In the genomic region with DNA sequence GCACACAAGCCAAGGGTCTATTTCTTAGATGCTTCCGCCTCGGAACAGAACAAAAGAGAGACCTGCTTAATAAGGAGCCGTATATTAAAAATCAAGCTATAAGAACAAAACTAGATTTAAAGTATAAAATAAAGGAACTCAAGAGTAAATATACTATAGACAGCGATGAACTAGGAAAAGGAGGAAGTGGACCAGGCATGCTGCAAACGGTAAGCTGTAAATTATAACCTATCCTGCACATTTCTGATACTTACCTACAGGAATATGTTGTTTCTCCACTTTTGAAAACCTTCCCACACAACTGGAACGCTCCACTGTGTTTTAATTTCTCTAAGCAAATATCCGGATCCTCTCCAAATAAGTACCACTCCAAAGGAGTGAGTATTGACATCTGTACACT, we compare ENCODE assay signal across 24 mouse cellular contexts.
"Had no signal": no experiment of that assay in that cellular context is flagged by ENCODE, and none has a peak within 500 bp of the region (broad histone marks: within the 10 kb centered on the region; RNA-seq: fewer than 3 reads in every experiment).

No protein-coding gene starts in this region.

- H3K9ac ChIP-seq: heart, embryonic 12.5 days; hindbrain, embryonic 12.5 days; hindbrain, embryonic 14.5 days; intestine, embryonic 15.5 days; limb, embryonic 12.5 days had no signal

- H3K9me3 ChIP-seq: heart, embryonic 12.5 days; hindbrain, embryonic 10.5 days; hindbrain, embryonic 12.5 days; intestine, embryonic 15.5 days; limb, embryonic 10.5 days; limb, embryonic 12.5 days had no signal

- H3K27ac ChIP-seq: gastrocnemius, adult 2 months; hindbrain, embryonic 10.5 days; hindbrain, embryonic 12.5 days; hindbrain, embryonic 14.5 days; intestine, embryonic 15.5 days; layer of hippocampus, adult 2 months; left cerebral cortex, adult 2 months; limb, embryonic 10.5 days; limb, embryonic 12.5 days had no signal

- H3K27me3 ChIP-seq: heart, embryonic 12.5 days; hindbrain, embryonic 12.5 days; intestine, embryonic 15.5 days; limb, embryonic 12.5 days had no signal

- H3K4me2 ChIP-seq: heart, embryonic 12.5 days; hindbrain, embryonic 12.5 days; hindbrain, embryonic 14.5 days; intestine, embryonic 15.5 days; limb, embryonic 12.5 days had no signal

- H3K36me3 ChIP-seq: intestine, embryonic 15.5 days had no signal

- ATAC-seq: hindbrain, embryonic 16.5 days; inflammation-experienced regulatory T-cells, adult 6 months; intestine, embryonic 15.5 days; intestine, postnatal 0 days had no signal

- H3K4me3 ChIP-seq: gastrocnemius, adult 2 months; heart, embryonic 12.5 days; hindbrain, embryonic 10.5 days; hindbrain, embryonic 12.5 days; intestine, embryonic 15.5 days; layer of hippocampus, adult 2 months; left cerebral cortex, adult 2 months; limb, embryonic 10.5 days; limb, embryonic 12.5 days had no signal

- H3K4me1 ChIP-seq: hindbrain, embryonic 10.5 days; hindbrain, embryonic 12.5 days; intestine, embryonic 15.5 days; limb, embryonic 10.5 days; limb, embryonic 12.5 days had no signal

- DNase-seq: gastrocnemius, adult 2 months; gastrocnemius, postnatal 10 days; gastrocnemius, postnatal 25 days; heart, adult 18-20 months; heart, postnatal 10 days; heart, postnatal 4 days; kidney, adult 18-20 months; kidney, adult 8-10 months; kidney, postnatal 10 days; kidney, postnatal 25 days; kidney, postnatal 4 days; liver had no signal
